Mouse (Mus musculus) adrenal gland, adult 2 months (tissue): ENCODE data around the gene Synj2. TPM values are rescaled to one million over a fixed set of nuclear protein-coding genes. Genes with fewer than 3 reads are reported as not detected.

ENCODE experiments used
- DNase-seq: peaks from one replicate; pipeline ENCODE4 v3.0.0; 2021
- polyA plus RNA-seq: library from polyadenylated mRNA; depleted of rRNA; stranded (reverse); fragments of >200 nt; gene quantifications from 2 replicates; pipeline ENCODE4 v1.2.3, GENCODE M21; 2012
- total RNA-seq, 2 experiments: library from RNA; stranded (reverse); gene quantifications; 2 replicates each; pipeline ENCODE4 v1.2.3; 2021

The Synj2 gene
- total and polyA plus RNA-seq, 3 experiments = 3.6 to 18.3 (median 9.7) TPM

GRCm38 (mm10) chr17:5934554-5935324 is 6.3 kb upstream of the Synj2 start:
- DNase-seq = peak; percentile 90

- DNase-seq = no peak
Observed at GRCm38 (mm10) chr17:5935680-5936079, 5.4 kb upstream of the Synj2 start.

- DNase-seq = no peak
Observed at GRCm38 (mm10) chr17:5936276-5936675, 4.8 kb upstream of the Synj2 start.

GRCm38 (mm10) chr17:5937441-5937840 is 3.6 kb upstream of the Synj2 start:
- DNase-seq = peak; percentile 66

- no peak for DNase-seq
Observed at GRCm38 (mm10) chr17:5939871-5940270, 1.2 kb upstream of the Synj2 start.

- DNase-seq = peak; percentile 91
Observed at GRCm38 (mm10) chr17:5940792-5941191, 288 bp upstream of the Synj2 start.

- no peak for DNase-seq
Observed at GRCm38 (mm10) chr17:5942156-5942555, 1.1 kb downstream of the Synj2 start.

- DNase-seq = no peak
Observed at GRCm38 (mm10) chr17:5943053-5943452, 2.0 kb downstream of the Synj2 start.

GRCm38 (mm10) chr17:5947039-5947438 is 6.0 kb downstream of the Synj2 start:
- DNase-seq = peak; percentile 52

GRCm38 (mm10) chr17:5952455-5952854 is 11.4 kb downstream of the Synj2 start:
- DNase-seq = no peak

- DNase-seq = no peak
Observed at GRCm38 (mm10) chr17:5956350-5957000, 15.4 kb downstream of the Synj2 start.

GRCm38 (mm10) chr17:5957097-5957496 is 16.0 kb downstream of the Synj2 start:
- DNase-seq = peak; percentile 77

- DNase-seq = no peak
Observed at GRCm38 (mm10) chr17:5958229-5958628, 17.1 kb downstream of the Synj2 start.

GRCm38 (mm10) chr17:5958636-5959035 is 17.6 kb downstream of the Synj2 start:
- no peak for DNase-seq

- DNase-seq = no peak
Observed at GRCm38 (mm10) chr17:5959096-5959495, 18.0 kb downstream of the Synj2 start.

GRCm38 (mm10) chr17:5959802-5960201 is 18.7 kb downstream of the Synj2 start:
- DNase-seq = no peak

GRCm38 (mm10) chr17:5963766-5964165 is 22.7 kb downstream of the Synj2 start:
- no peak for DNase-seq

GRCm38 (mm10) chr17:5965084-5965781 is 24.2 kb downstream of the Synj2 start:
- no peak for DNase-seq

- no peak for DNase-seq
Observed at GRCm38 (mm10) chr17:5966706-5967105, 25.6 kb downstream of the Synj2 start.

GRCm38 (mm10) chr17:5968562-5968961 is 27.5 kb downstream of the Synj2 start:
- no peak for DNase-seq

- DNase-seq = no peak
Observed at GRCm38 (mm10) chr17:5969246-5969645, 28.2 kb downstream of the Synj2 start.

- DNase-seq = no peak
Observed at GRCm38 (mm10) chr17:5970298-5970821, 29.3 kb downstream of the Synj2 start.

- DNase-seq = no peak
Observed at GRCm38 (mm10) chr17:5973536-5973935, 32.5 kb downstream of the Synj2 start.
